Mouse (Mus musculus): Measurements from ENCODE around the gene Lrrc10b.
A peak's percentile ranks its signal among the peaks of the same experiment; 100 is the strongest.

Gene Lrrc10b

GRCm38 (mm10) chr19:10456752-10457483 lies at the start of gene Lrrc10b:
Lrrc10b (minus strand) TSS chr19:10457473.
- DNase-seq (ENCODE audit: low read depth, low spot score): no peak

DNA sequence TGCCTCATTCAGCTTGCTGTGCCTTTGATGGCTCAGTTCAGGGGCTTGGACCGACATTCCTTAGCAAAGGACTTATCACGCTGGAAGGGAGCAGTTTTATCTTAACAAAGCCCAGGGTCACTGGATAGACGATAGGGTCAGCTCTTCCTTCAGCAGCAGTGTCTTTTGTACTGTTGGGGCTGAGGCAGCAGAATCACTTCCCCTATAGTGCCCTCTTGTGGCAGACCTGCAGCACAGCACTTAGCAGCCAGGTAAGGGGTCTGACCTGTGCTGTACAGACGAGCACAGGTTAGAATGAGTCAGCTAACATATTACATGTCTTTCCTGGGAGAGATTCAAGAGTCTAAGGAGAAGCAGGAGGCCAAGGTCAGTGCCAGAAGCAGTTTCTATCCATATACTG lies 45.3 kb upstream of the Lrrc10b start:
- DNase-seq (ENCODE audit: low read depth, low spot score): peak; percentile 32

DNA sequence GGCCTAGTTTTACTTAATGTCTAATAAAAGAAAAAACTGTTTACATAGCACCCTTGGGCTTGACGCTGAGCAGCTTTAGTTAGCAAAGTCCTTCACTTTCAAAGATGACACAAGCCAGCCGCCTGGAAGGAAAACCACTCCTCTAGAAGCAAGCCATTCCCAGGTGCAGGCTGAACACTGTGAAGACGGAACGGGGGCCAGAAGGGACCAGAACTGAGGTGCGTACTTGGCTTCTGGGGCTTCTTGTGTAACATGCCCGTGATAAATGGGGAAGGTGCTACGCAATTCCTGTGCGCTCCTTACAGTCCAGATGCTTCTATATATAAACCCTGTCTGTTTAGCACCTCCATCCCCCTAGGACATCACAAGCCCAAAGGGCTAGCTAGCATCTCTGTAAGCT lies 43.3 kb upstream of the Lrrc10b start:
- no peak for DNase-seq (ENCODE audit: low read depth, low spot score)

- no peak for DNase-seq (ENCODE audit: low read depth, low spot score)
Measured at GRCm38 (mm10) chr19:10497512-10498160, 40.4 kb upstream of the Lrrc10b start.

DNA sequence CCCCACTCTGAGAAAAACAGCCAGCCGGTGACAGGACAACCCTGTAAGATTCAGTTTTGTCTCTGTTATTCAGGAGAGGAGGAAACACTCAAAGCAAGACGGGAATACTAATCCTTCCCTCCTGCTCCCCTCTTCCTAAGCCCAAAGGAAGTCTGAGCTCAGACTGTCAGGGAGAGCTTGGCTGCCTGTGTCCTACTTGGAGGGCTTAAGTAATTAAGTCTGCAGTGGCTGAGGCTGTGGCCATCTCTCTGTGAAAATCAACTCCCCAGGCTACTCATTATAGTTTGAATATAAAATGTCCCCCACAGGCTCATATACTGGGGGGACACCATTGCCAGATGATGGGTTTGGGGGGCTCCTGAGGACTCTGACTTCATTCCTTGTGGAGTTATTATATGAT lies 39.7 kb upstream of the Lrrc10b start:
- no peak for DNase-seq (ENCODE audit: low read depth, low spot score)

- no peak for DNase-seq (ENCODE audit: low read depth, low spot score)
Measured at GRCm38 (mm10) chr19:10495670-10496069, 38.4 kb upstream of the Lrrc10b start.

- DNase-seq (ENCODE audit: low read depth, low spot score): peak; percentile 36
Measured at GRCm38 (mm10) chr19:10486264-10486738, 29.0 kb upstream of the Lrrc10b start.

DNA sequence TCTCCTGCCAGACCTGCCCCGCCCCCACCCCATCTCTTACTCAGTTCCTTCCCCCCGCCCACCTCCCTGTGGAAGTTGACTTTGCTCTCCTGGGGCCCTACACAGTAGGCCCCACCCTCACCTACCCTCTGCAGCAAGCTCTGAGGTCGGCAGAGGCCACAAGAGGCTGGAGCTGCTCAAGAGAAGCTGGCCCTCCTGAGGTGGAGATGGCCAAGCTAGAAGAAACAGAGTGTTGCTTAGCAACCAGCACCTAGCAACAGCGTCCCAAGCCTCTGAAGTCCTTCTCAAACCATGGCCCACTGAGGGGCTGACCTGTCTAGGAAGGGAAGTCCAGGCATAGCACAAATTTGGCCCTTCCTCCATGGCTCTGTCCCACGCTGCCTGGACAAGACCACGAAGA lies 25.4 kb upstream of the Lrrc10b start, which contains the start of gene Ppp1r32:
Gene Ppp1r32, minus strand, starts transcription at position 226 of the 400 bp plus-strand sequence.
- no peak for DNase-seq (ENCODE audit: low read depth, low spot score)

GRCm38 (mm10) chr19:10479541-10479940 lies 22.3 kb upstream of the Lrrc10b start:
- DNase-seq (ENCODE audit: low read depth, low spot score): no peak

- no peak for DNase-seq (ENCODE audit: low read depth, low spot score)
Measured at GRCm38 (mm10) chr19:10473779-10474178, 16.5 kb upstream of the Lrrc10b start.

- no peak for DNase-seq (ENCODE audit: low read depth, low spot score)
Measured at GRCm38 (mm10) chr19:10472958-10473357, 15.7 kb upstream of the Lrrc10b start.

DNA sequence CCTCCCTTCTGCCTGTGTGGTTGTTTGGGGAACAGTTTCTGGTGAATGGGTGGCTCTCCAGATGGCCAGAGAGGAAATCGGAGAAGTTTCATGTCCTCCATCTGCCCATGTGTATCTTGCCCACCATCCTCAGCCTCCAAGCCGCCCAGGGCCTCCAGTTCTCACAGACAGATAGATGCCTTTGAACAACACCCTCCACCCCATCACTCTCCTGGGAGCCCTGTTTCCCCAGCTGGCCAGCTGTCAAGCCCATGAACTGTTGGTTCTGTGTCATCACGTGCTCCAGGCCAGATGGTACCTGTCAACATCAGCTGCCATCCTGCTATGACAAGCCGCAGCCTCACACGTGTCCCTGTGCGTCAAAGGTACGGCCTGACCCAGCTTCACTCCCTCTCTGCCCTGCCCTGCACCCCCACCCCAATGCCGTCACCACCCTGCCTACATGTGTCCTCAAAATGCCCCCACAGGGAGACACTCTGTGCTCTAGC lies 11.9 kb upstream of the Lrrc10b start:
- no peak for DNase-seq (ENCODE audit: low read depth, low spot score)

DNA sequence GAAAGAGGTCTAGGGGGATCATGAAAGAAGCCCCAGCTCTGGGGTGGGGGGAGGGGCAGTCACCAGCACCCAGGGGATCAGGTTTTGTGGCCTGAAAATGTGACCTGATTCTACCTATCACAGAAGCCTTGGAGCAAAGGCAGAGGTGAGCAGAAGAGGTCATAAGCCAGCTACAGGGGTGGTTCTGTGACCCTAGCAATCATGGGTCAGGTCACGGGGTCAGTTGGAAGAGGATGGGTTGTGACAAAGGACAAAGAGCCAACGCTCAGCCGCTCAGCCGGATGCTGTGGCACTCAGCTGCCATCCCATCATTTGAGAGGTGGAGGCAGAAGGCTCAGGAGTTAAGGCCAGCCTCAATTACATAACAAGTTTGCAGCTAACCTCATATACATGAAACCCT lies 7.2 kb upstream of the Lrrc10b start:
- DNase-seq (ENCODE audit: low read depth, low spot score): no peak

GRCm38 (mm10) chr19:10461584-10461983 lies 4.3 kb upstream of the Lrrc10b start:
- DNase-seq (ENCODE audit: low read depth, low spot score): no peak

- no peak for DNase-seq (ENCODE audit: low read depth, low spot score)
Measured at GRCm38 (mm10) chr19:10459907-10460306, 2.6 kb upstream of the Lrrc10b start.

DNA sequence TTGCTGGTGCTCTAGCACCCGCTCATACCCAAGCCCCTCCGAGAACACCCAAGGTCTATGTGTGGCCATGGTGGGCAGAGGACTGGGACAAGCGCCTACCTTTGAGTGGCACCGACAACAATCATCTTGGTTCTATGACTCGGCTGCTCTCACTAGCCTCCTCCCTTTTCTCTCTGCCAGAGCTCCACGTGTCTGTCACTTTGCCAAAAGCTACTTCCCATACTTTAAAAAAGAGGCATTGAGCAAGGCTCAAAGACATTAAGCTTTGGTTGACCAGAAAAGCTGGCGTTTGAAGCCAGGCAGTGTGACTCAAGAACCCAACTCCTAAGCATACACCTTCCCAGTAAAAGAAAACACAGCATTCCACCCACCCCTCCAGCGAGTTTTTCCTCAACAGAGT lies 823 bp upstream of the Lrrc10b start:
- no peak for DNase-seq (ENCODE audit: low read depth, low spot score)

DNA sequence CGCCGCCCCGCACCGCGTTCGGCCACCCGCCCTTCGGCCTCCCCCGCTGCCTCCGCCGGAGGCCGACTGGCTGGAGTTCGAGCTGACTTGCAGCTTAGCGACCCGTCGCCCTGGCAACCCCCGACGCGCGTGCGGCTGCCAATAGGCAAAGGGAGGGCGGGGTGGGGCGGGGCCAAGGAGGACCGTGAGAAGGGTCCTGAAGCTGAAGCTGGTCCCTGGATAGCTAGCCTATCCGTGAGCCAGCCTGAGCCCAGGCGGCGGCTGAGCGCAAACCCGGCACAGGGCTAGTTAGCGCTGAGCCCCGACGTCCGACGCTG lies 169 bp upstream of the Lrrc10b start:
- DNase-seq (ENCODE audit: low read depth, low spot score): no peak

DNA sequence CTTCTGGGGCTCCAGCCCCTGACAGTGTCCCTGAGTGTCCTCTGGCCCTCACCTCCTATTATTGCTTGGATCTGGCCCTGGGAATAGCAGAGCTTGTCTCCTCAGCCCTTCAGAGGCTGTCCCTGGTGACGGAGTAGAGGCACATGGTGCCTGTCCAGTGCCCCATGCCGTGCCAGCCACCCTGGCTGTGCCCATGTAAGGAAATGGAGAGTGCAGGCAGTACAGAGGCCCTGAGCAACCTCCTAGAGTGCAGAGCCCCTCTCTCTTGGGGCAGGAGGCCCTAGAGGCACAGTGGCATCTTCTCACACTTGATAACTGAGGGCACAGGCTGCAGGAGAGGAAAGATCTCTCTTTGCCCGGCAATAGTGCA lies 1.9 kb downstream of the Lrrc10b start:
- no peak for DNase-seq (ENCODE audit: low read depth, low spot score)

DNA sequence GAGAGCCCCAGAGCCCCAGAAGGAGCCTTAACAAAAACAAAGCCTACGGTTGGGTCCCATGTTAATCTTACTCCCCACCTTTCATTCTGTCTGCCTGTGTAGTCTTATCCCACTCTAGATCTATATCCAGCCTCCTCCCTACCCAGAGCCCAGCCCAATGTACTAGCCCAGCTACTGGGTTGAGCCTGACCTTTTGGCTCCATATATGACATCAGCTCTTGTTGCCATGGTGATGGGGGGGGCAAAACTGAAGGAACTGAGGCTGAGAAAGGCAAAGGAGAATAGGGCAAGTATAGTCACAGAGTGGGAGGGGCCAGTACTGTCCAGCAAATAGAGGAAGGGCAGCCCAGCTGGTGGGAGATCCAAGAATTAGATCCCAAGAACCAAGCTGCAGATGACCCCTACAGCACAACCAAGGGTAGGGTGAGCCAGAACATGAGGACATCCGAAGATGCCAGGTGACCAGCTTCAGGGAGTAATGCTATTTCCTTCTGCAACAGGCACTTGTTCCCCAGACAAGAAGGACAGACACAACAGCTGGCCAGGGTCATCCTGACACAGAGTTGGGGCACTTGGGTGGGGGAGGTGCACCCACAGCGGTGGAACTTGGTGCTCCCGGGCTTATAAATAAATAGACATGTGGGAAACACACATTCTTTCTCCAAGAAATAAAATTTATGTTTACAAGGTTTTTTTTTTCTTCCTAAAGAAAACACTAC lies 2.4 kb downstream of the Lrrc10b start:
- no peak for DNase-seq (ENCODE audit: low read depth, low spot score)

GRCm38 (mm10) chr19:10449708-10450107 lies 7.6 kb downstream of the Lrrc10b start:
- DNase-seq (ENCODE audit: low read depth, low spot score): peak; percentile 44

- no peak for DNase-seq (ENCODE audit: low read depth, low spot score)
Measured at GRCm38 (mm10) chr19:10449190-10449589, 8.1 kb downstream of the Lrrc10b start.

GRCm38 (mm10) chr19:10448275-10448674 lies 9.0 kb downstream of the Lrrc10b start:
- no peak for DNase-seq (ENCODE audit: low read depth, low spot score)
